Mouse (Mus musculus) skeletal muscle tissue, adult 2 months (tissue): ENCODE measurements around the gene Etv6.

ENCODE experiments used
- DNase-seq: peaks from one replicate; pipeline ENCODE4 v3.0.0-alpha.2; 2012; ENCODE audit warnings: low read depth, low spot score

The Etv6 gene

DNA sequence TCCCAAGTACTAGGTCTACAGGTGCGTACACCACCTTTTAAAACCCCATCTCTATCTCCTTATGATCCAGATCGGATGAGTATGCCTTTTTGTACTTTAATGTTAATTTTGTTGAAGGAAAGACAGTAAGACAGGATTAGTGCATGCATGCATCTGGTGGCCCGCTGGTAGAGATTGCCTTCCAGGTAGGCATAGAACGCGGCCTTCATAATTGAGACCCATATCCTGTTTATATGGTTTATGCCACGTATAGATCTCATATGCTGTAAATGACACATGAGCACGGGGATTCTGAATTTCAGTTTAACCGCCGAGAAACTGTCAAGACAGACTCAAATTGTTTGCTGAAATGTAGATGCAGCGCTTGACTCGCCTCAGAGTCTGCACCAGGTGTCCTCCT is 133.3 kb downstream of the Etv6 start:
- DNase-seq, result no peak

DNA sequence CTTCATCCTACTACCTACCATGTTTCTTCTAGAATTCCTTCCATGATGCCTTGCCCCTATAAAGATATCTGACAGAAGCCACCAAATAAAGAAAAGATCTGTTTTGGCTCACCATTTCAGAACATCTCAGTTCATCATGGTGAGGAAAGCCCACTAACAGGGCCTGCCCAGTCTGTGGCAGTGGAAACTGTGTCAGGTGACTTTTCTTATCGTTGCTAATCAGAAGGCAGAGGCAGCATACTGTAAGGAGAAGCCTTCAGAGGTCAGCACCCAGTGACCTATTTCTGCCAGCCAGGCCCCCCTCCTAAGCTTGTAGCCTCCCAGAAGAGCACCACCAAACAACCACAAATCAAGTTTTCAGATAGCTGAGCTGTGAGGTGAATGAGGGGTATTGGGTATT is 135.7 kb downstream of the Etv6 start:
- no peak for DNase-seq

DNA sequence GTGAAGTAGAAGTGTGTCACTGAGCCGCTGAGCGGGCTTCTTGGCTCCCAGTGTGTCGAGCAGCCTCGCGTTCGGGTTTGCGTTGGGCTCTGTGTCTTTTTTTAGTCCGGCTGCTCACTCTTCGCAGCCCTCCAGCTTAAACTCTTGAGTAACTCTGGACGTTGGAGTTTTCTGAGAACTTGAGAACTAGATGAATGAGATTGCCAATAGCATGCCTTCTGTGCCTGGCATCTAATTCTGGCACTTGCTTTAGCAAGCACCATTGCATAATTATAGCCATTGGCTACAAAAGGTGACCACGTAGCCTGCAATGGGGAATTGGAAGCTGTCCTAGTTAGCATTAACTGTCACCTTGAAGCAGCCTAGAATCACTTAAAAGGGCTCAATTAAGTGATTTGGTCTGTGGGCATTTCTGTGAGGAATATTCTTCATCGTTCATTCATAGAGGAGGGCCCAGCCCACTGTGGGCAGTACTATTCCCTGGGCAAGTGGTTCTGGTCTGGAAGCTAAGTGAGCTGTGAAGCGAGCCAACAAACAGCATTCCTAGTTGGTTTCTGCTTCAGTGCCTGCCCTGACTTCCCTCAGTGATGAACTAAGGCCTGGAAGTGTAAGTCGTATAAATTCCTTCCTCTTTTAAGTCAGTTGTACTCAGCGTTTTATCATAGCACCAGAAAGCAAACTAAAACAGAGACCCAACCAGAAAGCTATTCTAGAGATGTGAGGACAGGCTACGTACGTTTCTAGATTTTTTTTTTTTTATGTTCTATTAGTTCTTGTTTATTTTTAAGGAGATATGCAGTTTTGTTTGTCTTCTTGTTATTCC is 136.6 kb downstream of the Etv6 start:
- DNase-seq, result peak; percentile 91

GRCm38 (mm10) chr6:134173439-134173838 is 137.9 kb downstream of the Etv6 start:
- peak; percentile 32 for DNase-seq

- no peak for DNase-seq
Observed at GRCm38 (mm10) chr6:134175059-134175458, 139.6 kb downstream of the Etv6 start.

DNA sequence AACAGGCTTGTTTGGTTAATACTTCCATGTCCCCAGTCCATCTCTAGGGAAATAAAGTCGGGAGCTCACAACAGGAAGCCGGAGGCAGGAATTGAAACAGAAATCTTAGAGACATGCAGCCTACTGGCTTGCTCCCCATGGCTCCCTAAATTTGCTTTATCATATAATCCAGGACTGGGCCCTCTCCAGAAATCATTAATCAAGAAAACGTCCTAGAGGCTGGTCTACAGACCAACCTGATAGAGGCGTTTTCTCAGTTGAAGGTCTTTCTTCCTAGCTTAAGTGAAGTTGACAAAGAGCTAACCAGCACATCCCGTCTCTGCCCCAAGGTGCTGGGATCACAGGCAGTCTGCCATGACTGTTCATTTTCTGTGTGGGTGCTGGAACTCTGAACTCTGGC is 141.7 kb downstream of the Etv6 start:
- no peak for DNase-seq

GRCm38 (mm10) chr6:134182301-134182948 is 146.9 kb downstream of the Etv6 start:
- DNase-seq, result peak; percentile 84

- DNase-seq, result no peak
Observed at GRCm38 (mm10) chr6:134183592-134184342, 148.3 kb downstream of the Etv6 start.

GRCm38 (mm10) chr6:134186286-134186903 is 150.9 kb downstream of the Etv6 start:
- DNase-seq, result no peak

GRCm38 (mm10) chr6:134188719-134189118 is 153.2 kb downstream of the Etv6 start:
- no peak for DNase-seq

GRCm38 (mm10) chr6:134189174-134189573 is 153.7 kb downstream of the Etv6 start:
- DNase-seq, result no peak

DNA sequence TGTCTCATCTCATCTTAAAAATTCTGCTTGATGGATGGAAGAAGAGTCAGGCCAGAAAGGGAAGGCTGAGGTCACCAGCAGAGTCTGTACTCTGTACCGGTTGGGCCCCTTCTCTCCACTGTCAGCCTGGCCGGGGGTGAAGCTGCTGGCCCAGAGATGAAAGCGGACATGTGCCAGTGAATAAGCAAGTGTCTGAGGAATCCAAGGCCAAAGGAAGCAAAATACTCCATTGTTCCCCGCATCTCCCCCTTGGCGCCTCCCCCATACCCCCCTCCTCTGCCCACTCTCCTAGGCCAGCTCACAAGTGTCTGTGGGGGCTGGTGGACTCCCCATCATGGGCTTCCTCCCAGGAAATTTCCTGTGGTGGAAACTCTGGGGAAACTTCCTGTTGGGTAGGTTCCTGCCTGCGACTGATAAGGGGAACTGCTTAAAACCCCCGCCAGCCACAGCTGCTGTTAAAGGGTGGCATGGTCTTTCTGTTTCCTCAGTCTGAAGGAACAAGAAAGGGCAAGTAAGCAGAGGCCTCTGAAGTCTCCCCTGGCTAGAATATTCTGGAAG is 154.2 kb downstream of the Etv6 start:
- peak; percentile 41 for DNase-seq

- DNase-seq, result no peak
Observed at GRCm38 (mm10) chr6:134190597-134191278, 155.2 kb downstream of the Etv6 start.

- DNase-seq, result no peak
Observed at GRCm38 (mm10) chr6:134192710-134193109, 157.2 kb downstream of the Etv6 start.

GRCm38 (mm10) chr6:134199895-134200294 is 164.4 kb downstream of the Etv6 start:
- DNase-seq, result no peak

GRCm38 (mm10) chr6:134200577-134200976 is 165.1 kb downstream of the Etv6 start:
- peak; percentile 38 for DNase-seq

DNA sequence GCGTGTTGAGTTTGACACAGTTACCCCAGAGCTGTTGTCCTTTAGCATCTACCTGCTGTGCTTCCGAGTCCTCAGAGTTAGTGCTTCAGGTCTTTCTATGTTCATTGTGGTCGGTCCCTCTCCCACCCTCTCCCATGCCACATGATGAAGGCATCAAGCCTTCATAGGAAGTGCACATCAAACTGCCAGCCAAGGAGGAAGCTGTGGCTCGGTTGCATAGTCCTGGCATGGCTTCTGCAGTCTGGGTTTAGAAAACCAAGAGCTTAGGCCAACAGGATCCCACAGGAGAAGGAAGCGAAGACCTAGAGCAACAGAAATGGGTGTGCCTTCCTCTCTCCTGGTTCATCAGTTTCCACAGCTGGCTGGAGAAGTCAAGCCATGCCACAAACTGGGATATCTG is 166.7 kb downstream of the Etv6 start:
- no peak for DNase-seq

DNA sequence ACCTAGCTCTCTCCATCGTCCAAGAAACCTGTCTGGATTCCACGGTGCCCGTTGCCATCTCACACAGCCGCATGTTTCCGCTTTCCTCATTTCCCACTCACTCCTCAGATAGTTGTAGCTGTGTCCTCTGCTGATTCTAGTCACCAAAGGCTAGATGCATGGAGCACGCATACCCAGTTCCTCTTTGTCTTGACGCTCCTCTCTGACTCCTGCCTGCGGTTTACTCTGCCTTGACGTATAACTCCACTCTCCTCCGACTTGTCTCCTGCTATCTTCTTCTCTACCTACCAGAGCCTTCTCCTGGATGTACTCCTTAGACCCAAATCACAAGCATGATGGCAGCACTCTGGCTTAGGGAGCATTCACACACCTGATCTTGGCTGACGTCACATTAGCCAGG is 169.7 kb downstream of the Etv6 start:
- DNase-seq, result no peak

GRCm38 (mm10) chr6:134205726-134206125 is 170.2 kb downstream of the Etv6 start:
- DNase-seq, result no peak

GRCm38 (mm10) chr6:134206251-134206650 is 170.8 kb downstream of the Etv6 start:
- DNase-seq, result no peak
